Mouse (Mus musculus) CD8-positive naive resting alpha-beta T cell, adult 2 months (primary cell): ENCODE data around the gene Nubp1.

ENCODE experiments used
- DNase-seq, 2 experiments: peaks; one replicate each; pipeline ENCODE4 v3.0.0; 2022; ENCODE audit warnings: low read depth in 2 of 2, low spot score in 2 of 2

The Nubp1 gene

GRCm38 (mm10) chr16:10411764-10412746, at the start of gene Nubp1:
Nubp1 (plus strand) TSS chr16:10411948.
- peak; percentile 80 to 82 for DNase-seq

- no peak for DNase-seq
These were observed 48.7 kb upstream of the Nubp1 start for GRCm38 (mm10) chr16:10363061-10363460.

GRCm38 (mm10) chr16:10365796-10366195, 46.0 kb upstream of the Nubp1 start:
- no peak for DNase-seq

- DNase-seq = no peak
These were observed 45.2 kb upstream of the Nubp1 start for GRCm38 (mm10) chr16:10366240-10367217.

GRCm38 (mm10) chr16:10369468-10369934, 42.2 kb upstream of the Nubp1 start:
- no peak for DNase-seq

GRCm38 (mm10) chr16:10369996-10370395, 41.8 kb upstream of the Nubp1 start:
- DNase-seq = no peak

GRCm38 (mm10) chr16:10372372-10372771, 39.4 kb upstream of the Nubp1 start:
- no peak for DNase-seq

GRCm38 (mm10) chr16:10374254-10375011, 37.3 kb upstream of the Nubp1 start:
- DNase-seq = no peak

- no peak for DNase-seq
These were observed 34.5 kb upstream of the Nubp1 start for GRCm38 (mm10) chr16:10377286-10377685.

GRCm38 (mm10) chr16:10379531-10379930, 32.2 kb upstream of the Nubp1 start:
- no peak for DNase-seq

- peak in 1 of 2 experiments; percentile 18 for DNase-seq
These were observed 27.7 kb upstream of the Nubp1 start for GRCm38 (mm10) chr16:10384060-10384497.

GRCm38 (mm10) chr16:10384544-10384943, 27.2 kb upstream of the Nubp1 start:
- no peak for DNase-seq

GRCm38 (mm10) chr16:10385261-10385660, 26.5 kb upstream of the Nubp1 start:
- DNase-seq = no peak

GRCm38 (mm10) chr16:10388634-10389365, 22.9 kb upstream of the Nubp1 start:
- DNase-seq = no peak

- no peak for DNase-seq
These were observed 19.2 kb upstream of the Nubp1 start for GRCm38 (mm10) chr16:10392587-10392986.

GRCm38 (mm10) chr16:10394699-10395540, 16.8 kb upstream of the Nubp1 start, which contains the start of gene Tekt5:
Tekt5 (minus strand) TSS chr16:10395490.
- DNase-seq = no peak

GRCm38 (mm10) chr16:10398755-10399154, 13.0 kb upstream of the Nubp1 start:
- no peak for DNase-seq

GRCm38 (mm10) chr16:10399160-10399559, 12.6 kb upstream of the Nubp1 start:
- peak; percentile 76 to 77 for DNase-seq

GRCm38 (mm10) chr16:10415976-10416375, 4.2 kb downstream of the Nubp1 start:
- DNase-seq = no peak
